Mouse (Mus musculus) ZHBTc4 (cell line): ENCODE measurements around the gene Cacna2d3.

Source experiments
- DNase-seq: peaks from one replicate; pipeline ENCODE4 v3.0.0-alpha.2; 2011; ENCODE audit warnings: low read depth, low spot score

Gene Cacna2d3

DNA sequence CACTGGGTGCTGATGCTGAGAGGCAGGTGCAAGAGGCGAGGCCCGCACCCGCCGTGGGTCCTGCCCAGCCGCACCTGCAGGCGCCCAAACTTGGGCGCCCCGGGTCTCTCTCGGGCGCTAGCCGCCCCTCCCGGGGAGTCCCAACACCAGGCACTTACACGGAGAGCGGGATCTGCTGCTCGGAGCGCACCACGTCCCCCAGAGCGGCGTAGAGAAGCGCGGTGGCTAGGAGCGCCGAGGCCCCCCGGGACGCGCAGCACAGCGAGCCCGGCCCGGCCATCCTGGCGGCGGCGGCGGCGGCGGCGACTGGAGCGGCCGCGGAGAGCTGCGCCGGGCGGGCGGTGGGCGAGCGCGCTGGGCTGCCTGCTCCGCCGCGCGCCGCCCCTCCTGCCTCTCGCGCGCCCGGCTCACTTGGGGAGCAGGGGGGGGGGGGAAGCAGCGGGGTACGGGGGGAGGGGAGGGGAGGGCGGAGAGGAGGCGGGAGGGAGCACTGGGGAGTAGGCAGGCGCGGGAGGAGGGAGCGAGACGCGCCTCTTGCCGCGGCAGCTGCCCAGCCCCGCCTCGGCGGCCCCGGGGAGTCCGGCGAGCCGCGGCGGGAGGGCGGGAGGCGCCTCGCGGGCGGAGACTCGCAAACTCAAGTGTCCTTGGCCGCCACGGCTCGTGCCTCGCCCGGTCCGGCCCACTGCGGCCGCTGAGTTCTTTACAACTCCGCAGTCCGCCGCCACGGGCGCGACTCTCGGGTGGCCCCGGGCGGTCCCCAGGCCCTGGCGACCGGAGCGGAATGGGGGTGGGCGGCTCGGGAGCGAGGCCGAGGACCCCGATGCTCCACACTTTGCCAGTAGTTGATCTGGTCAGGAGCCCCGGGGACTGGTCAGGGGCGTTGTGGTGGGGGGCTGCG lies at the start of gene Cacna2d3:
Gene Cacna2d3 (minus strand): TSS at position 377 of the 898 bp plus-strand sequence.
- DNase-seq: peak; percentile 63

DNA sequence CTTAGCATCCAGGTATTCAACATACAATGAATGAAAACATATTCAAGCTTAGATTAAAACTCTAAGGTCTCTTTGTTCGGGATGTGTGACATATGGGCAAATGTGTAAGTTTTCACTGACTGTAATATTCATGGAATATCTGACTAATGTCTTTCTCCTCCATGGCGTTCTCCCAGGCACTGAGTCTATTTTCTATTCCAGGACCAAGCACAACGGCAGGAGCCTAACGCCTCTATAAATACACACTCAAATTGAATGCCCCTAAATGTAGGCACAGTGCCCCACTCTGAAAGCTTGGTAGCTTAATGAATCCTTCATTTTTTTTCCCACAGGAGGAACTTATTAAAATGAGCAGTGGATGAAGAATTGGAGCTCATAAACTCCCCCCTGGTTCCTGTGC lies 47.8 kb upstream of the Cacna2d3 start:
- DNase-seq: no peak

DNA sequence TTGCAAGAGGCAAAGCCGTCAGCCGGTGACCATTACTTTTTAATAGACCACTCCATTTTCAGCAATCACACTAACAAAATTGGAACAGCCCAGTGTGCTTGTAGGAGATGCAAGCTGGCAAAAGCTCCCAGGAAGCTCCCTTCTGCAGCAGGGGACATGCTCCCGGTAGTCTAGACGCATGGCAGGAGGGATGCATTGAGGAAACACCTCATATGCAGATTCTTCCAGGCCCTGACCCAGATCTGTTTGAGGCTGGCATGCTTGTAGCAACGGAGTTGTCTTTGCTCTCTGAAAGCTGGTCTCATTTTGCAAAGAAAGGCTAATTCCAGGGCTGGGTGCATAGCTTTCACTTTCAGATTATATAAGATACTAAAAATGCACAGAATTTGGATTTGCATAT lies 31.2 kb upstream of the Cacna2d3 start:
- DNase-seq: no peak

DNA sequence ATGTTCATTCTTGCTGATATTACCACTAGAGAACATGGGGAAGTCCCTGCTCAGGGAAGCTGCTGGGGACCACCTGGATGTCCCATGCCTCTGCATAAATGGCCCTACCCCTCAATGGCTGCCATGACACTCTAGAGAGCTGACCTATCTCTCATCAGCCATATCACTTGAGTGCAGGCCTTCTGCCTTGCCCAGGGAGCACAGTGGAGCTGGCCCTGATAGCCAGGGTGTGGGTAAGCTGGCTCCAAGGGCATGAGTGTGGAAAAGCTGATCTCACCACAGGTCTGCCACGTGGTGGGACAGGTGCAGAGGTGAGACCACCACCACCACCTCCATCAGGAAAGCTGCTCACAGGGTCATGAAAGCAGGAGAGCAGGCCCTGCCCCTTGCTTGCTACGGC lies 17.1 kb upstream of the Cacna2d3 start:
- no peak for DNase-seq

DNA sequence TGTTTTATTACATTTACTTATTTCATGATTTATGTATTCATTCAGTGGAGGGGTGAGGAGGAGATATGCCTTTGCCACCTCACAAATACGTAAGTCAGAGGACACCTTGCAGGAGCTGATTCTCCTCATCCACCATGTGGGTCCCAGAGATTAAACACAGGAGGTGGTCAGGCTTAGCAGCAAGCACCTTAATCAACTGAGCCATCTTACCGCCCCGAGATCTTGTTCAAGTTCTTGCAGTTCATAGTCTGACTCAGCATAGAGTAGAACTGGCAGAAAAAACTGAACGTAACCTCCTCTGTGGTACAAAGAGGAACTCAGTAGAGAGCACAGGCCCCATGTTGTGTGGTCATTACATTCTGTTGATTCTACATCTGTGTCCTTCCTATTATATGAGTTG lies 8.6 kb upstream of the Cacna2d3 start:
- DNase-seq: no peak

DNA sequence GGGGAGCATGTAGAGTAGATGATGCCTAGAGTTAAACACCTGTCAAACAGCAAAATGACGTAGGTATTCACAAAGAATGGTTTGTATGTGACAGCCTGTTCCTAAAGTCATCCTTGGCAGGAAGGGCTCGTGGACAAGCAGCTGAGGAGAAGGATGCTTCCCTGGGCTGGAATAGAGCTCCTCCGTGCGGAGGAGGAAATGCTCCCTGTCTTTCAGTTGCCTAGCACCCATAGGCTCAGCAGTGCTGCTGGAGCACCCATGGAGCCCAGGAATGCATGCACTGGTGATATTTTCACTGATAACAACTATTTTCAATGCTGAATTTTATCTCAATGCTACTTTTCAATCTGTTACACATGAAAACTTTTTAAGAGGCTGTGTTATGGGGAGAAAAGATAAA lies 7.3 kb upstream of the Cacna2d3 start:
- DNase-seq: no peak

DNA sequence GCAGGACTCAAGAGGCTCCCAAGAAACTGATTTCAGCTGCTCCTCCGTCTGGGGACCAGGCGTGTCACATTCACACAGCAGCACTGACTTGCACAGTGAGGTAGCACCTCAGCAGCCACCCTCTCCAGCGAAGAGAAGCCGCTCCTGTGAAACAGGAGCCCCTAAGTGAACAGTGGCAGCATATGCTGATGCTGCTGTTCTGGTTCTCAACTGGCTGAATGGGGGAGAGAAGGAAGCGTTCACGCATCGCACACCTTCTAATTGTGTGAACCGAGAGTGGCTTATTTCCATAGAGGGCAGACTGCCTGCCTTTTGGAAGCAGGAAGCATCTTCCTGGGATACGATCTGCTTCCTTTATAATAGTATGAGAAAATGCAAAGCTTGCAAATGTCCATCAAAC lies 5.9 kb upstream of the Cacna2d3 start:
- no peak for DNase-seq

DNA sequence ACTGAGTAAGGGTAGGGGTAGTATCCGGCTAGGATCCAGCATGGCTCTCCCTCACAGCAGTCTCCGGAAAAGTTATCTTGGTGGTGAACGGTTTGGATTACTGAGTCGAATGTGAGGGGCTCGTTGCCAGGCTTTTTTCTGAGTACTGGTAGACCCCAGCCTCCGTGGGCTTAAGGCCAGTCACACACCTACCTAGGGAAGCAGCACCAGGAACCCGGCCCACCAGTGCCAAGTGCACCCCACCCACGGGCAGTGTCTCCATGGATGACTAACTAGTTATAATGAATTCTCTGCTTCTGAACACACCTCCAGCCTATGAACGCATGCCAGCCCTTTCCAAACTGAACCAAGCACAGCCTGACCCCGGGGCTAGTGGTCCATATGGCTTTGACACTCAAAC lies 1.6 kb upstream of the Cacna2d3 start:
- no peak for DNase-seq

DNA sequence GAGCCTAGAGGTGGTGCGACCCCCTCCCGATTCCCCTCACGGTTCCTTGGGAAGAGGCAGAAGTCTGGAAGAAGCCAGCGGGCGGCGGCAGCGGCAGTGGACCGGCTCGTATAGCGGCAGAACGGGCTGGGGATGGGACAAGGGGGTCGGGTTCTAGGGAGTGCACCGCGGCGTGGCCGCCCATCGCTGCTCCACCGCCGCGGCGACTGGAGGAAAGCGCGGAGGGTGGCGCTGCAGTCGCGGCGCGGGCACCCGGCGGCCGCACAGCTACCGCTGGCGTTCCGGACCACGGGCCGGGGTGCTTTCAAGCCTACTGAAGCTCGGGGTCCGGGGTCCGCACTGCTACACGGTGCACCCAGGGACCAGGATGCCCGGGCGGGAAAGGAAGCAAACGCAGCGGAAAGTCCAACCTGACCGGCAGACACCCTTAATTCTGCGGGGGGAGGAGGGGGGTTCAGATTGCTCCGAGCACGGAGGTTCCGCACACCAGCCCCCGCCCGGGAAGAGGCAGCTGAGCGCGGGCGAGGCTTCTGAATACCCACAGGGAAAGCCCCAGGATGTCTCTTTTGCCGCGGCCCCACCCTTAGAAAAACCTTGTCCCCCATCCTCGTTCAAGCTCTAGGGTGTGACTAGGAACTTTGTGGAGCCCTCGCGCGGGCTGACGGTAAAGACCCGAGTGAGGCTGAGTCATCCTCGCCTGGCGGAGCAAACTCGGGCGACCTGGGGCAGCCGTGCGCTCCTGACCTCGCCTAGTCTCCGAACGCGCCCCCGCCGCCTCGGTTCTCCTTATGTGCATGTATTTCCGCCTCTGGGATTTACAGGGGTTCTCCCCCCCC lies 940 bp upstream of the Cacna2d3 start:
- peak; percentile 73 for DNase-seq

DNA sequence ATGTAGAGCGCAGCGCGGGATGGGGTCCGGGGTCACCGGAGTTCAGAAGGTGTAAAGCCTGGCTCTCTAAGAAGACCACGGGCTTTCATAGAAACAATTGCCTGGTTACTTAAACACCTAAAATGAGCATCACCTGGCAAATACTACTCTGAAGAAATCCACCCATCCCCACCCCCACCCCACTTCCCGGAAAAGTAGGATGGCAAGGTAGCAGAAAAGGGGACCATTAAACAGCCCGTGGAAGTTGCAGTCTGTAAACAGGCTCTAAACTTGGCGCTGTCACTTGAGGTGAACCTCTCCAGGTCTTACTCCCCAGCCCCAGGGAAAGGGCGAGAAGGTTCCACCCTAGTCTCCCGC lies 555 bp downstream of the Cacna2d3 start:
- DNase-seq: no peak

DNA sequence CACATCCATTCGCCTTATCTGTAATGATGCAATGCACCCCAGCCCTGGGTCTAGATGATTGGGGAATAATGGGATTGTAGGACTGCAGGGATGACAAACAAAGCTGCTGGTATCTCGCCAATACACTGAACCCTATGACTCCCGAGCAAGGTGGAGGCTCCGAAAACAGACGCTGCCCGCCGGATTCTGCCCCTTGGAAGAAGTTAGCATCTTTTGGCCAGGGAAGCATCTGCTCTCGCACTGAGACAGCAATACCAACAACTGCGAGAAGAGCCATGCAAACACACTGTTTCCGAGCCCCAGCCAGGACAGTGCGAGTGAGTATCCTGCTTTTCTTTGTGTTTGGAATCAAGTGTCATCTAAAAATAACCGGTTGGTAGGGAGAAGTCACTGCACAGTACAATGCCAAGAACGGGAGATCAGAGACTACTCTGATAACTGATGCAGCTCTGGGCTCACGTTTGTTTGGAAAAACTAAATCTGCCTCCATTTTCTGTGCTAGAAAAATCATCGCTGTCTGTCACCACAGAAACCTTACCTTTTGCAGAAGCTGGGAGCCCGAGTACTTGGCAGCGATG lies 1.2 kb downstream of the Cacna2d3 start:
- DNase-seq: peak; percentile 3

DNA sequence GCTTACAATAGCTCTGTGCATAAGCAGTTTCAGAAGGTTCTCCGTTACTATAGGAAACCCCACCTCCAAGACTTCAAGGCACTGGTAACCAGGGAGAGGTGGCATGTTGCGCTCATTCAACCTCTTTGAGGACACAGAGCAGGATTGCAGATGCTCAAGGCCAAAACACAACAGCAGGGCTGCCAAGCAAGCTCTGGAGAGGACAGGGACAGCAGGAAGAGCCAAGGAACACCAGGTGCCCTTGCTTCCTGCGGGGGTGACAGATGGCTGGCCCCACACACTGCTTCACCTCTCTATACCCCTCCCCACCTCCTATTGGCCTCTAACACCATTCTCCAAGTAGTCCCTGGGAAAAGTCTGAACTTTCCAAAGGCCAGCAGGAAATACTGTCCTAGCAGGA lies 9.0 kb downstream of the Cacna2d3 start:
- no peak for DNase-seq

DNA sequence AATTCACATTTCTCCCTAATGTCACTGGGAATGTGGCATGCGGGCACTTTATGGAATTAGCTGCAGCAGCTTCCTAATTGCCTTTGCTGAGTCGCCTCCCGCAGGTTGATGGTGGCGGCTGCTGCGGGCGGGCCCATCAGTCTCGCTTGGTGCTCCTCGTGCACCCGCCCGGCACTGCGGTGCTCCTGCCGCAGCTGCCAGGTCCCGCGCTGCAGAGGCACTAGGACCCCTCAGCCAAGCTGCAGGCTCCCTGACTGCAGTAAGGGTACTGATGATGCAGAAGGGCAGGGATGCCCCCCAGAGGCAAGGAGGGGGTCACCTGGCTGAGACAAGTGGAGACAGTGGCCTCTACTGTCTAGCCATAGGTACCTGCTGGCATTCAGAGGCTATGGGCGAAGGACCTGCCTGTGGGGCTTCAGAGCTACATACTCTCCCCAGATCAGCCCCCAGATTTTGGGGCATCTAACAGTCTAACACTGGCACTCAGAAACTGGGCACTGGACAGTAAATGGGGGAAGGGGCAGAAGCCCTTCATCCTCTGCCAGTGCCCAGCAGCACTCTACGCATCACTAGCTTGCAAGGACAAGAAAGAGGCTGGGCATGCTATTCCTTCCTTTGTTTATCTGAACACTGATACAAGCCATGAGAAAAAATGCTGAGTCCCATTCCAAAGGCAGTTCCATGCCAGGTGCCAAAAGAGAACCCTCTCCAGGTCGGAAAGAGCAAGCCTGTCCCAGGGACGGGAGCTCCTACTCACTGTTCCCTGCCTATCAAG lies 13.9 kb downstream of the Cacna2d3 start:
- DNase-seq: peak; percentile 23

DNA sequence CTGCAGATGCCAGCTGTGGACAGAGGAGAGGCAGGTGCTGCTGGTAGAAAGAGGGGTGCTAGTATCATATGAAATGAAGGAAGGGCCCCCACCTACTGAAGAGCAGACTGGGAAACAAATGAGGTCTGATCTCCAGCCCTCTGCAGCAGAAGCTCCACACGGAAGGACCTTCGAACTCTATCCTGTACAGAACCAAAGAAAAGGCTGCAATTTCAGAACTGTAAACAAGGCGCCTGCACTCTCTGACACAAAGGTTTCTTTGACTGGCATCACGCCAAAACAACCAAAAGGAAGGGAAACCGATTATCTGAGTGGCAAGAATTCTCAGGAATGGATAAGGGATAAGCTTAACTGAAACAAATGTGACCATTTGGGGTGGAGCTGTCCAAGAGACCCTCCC lies 18.9 kb downstream of the Cacna2d3 start:
- DNase-seq: no peak

DNA sequence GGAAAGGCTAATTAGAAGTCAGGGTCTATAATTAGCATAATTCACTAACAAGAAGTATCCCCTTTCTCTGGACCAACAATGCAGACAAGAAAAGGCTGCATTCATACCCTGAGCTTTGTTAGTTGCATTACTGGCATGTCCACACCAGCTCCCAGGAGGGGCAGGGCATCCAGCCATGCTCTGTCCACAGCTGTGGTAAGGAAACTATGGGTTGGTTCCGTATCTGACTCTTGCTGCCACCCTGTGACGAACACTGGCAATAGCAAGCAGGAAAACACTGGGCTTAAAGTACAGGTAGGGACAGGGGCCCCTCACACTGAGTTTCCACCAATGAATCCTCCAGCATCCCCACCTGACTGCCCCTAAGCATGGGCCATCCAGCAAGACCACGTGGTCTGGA lies 25.5 kb downstream of the Cacna2d3 start:
- DNase-seq: peak; percentile 35

DNA sequence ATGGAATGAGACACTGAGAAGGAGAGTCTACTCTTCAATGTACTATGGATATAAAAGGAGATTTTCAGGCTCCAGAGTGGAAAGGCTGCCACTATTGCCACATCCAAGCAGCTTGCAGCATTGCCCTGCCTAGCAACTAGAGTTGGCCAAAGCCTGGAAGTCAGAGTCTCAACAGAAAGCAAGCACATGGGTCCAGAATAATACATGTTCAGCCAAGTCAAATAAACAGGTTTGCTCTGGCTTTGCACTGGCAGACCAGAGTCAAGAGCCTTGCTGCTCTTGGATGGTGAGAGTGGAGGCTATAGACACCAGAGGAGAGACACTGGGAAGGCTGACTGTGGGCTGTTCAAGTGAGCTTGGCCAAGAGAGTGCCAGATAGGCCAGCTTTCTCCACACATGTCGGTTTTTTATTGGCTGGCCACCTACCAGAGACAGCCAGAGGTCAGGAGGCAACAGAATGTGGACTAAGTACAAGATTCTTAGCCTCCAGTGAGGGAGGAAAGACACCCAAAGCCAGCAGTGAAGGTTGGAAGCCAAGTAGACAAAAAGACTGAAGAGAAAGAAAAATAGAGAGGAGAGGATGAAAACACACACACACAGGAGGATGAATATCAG lies 49.1 kb downstream of the Cacna2d3 start:
- no peak for DNase-seq

DNA sequence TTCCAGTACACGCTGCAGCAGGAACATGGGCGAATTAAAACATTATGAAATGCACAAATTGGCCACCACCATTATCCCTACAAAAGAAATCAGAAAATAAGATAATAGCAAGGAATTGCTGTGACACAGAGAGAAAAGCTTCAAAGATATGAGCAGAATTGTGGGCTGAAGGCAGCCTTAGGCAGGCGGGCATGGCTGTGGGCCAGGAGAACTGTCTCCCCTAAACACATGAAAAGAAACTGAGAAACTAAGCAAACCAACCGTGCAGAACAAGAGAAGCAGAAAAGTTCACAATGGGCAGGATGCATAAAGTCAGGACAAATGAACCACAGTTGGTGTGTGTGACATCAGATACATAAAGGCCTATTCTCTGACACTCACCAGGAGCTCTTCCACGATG lies 51.8 kb downstream of the Cacna2d3 start:
- DNase-seq: no peak

DNA sequence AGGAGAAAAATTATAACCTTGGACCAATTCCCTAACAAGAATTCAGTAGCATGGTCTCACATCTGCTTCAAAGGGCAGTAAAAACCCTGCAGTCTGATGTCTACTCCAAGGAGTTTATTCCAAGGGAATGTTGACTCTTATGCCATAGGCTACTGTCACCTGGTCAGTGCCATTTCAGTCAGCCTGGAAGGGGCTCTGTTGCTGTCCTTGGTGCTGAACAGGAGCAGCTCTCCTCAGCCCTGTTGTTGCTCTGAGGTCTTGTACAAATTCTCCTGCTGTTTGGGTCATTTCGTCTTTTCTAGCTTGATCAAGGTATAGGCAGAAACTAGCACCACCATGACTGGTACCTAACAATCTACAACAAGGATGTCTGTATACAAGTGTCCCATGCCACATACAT lies 64.7 kb downstream of the Cacna2d3 start:
- peak; percentile 61 for DNase-seq

DNA sequence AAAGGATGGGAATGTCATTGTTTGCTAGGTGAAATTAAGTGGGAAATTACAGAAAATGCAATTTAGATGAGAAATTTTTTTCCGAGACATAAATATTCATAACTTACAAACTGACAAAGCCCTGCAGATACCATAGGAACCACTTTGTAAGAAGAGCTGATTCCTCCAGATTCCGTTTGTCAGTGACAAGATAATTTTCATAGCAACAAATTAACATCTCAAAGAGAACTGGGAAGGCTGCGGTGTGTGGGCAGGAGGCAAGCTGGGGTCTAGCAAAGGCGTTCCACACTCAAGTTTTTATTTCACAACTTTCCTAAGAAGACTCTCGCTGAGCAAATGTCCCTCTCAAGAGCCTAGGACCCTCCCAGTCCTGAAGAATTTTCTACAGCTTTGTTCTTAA lies 71.1 kb downstream of the Cacna2d3 start:
- DNase-seq: no peak

DNA sequence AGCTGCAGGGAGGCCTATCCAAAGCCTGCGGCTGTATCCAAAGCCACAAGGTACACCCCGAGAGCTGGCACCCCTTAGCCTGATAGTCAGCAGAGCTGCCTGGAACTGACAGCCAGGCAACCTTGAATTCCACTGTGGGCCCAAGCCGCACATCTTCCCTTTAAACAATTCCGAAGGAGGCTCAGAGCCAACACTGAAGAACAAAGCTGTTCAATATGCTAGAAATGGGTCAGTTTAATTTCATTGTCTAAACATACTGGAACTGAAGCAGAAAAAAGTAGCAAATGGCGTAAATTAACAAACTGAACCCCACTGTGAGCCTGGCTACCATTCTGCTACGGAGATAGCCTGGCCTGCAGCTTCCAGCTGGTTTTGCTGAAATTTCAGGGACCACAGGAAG lies 72.9 kb downstream of the Cacna2d3 start:
- DNase-seq: no peak

DNA sequence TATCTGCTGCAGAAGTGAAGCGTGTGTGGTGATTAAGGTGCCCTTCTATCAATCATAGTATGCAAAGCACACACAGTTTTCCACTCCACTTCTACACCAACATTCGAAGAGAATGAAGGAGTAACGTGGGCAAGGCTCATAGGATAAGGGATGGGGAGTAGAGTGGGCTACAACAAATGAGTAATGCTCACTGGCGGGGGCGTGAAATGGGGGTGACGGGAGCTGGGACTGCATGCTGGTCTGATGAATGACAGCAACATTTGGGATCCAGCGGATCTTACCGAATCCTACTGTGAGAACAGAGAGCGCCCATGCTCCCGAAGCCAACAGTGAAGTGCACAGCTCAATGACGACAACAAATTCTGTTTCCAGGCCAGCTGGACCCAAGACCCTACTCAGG lies 76.2 kb downstream of the Cacna2d3 start:
- no peak for DNase-seq
